Mouse (Mus musculus): ENCODE measurements around the gene Cog1.

Cog1 gene

GRCm38 (mm10) chr11:113631862-113632261, 17.1 kb upstream of the Cog1 start:
- DNase-seq (ENCODE audit: low read depth), result no peak

GRCm38 (mm10) chr11:113632303-113632702, 16.7 kb upstream of the Cog1 start:
- no peak for DNase-seq (ENCODE audit: low read depth)

- no peak for DNase-seq (ENCODE audit: low read depth)
These were observed 15.6 kb upstream of the Cog1 start for GRCm38 (mm10) chr11:113633398-113633797.

- no peak for DNase-seq (ENCODE audit: low read depth)
These were observed 14.3 kb upstream of the Cog1 start for GRCm38 (mm10) chr11:113634699-113635121.

- no peak for DNase-seq (ENCODE audit: low read depth)
These were observed 10.3 kb upstream of the Cog1 start for GRCm38 (mm10) chr11:113638680-113639079.

GRCm38 (mm10) chr11:113645181-113645580, 3.8 kb upstream of the Cog1 start:
- DNase-seq (ENCODE audit: low read depth), result no peak

GRCm38 (mm10) chr11:113648152-113648551, 817 bp upstream of the Cog1 start:
- DNase-seq (ENCODE audit: low read depth), result peak; percentile 92

- DNase-seq (ENCODE audit: low read depth), result peak; percentile 87
These were observed 613 bp downstream of the Cog1 start, which contains the start of gene Slc39a11 for GRCm38 (mm10) chr11:113649353-113650210. TSS of gene Slc39a11 (minus strand) at chr11:113650079.

- DNase-seq (ENCODE audit: low read depth), result peak; percentile 27
These were observed 2.4 kb downstream of the Cog1 start for GRCm38 (mm10) chr11:113651206-113651906.

- peak; percentile 42 for DNase-seq (ENCODE audit: low read depth)
These were observed 2.9 kb downstream of the Cog1 start for GRCm38 (mm10) chr11:113651907-113652273.

- no peak for DNase-seq (ENCODE audit: low read depth)
These were observed 3.5 kb downstream of the Cog1 start for GRCm38 (mm10) chr11:113652516-113652915.

- no peak for DNase-seq (ENCODE audit: low read depth)
These were observed 5.1 kb downstream of the Cog1 start for GRCm38 (mm10) chr11:113654105-113654504.

- DNase-seq (ENCODE audit: low read depth), result no peak
These were observed 5.7 kb downstream of the Cog1 start for GRCm38 (mm10) chr11:113654561-113655270.

GRCm38 (mm10) chr11:113656511-113656932, 7.6 kb downstream of the Cog1 start:
- no peak for DNase-seq (ENCODE audit: low read depth)

- no peak for DNase-seq (ENCODE audit: low read depth)
These were observed 8.3 kb downstream of the Cog1 start for GRCm38 (mm10) chr11:113657221-113657620.

GRCm38 (mm10) chr11:113658319-113658718, 9.3 kb downstream of the Cog1 start:
- no peak for DNase-seq (ENCODE audit: low read depth)

GRCm38 (mm10) chr11:113658763-113659162, 9.8 kb downstream of the Cog1 start:
- DNase-seq (ENCODE audit: low read depth), result peak; percentile 14

- peak; percentile 26 for DNase-seq (ENCODE audit: low read depth)
These were observed 11.2 kb downstream of the Cog1 start for GRCm38 (mm10) chr11:113660213-113660612.

- DNase-seq (ENCODE audit: low read depth), result no peak
These were observed 12.0 kb downstream of the Cog1 start for GRCm38 (mm10) chr11:113660940-113661339.

- DNase-seq (ENCODE audit: low read depth), result no peak
These were observed 12.9 kb downstream of the Cog1 start for GRCm38 (mm10) chr11:113661835-113662351.

GRCm38 (mm10) chr11:113664279-113664678, 15.3 kb downstream of the Cog1 start:
- DNase-seq (ENCODE audit: low read depth), result no peak

- DNase-seq (ENCODE audit: low read depth), result no peak
These were observed 17.2 kb downstream of the Cog1 start for GRCm38 (mm10) chr11:113666205-113666604.

Data from induced T-regulatory cell, adult 2 months (primary cell).